Mouse (Mus musculus) heart, postnatal 36 days (tissue): ENCODE measurements around the gene Ppm1d. TPM values are rescaled to one million over a fixed set of nuclear protein-coding genes. Genes with fewer than 3 reads are reported as not detected.

Experiments used
- DNase-seq, 2 experiments: peaks; one replicate each; pipeline ENCODE4 v3.0.0; 2021 to 2022
- intact Hi-C: fragments of 180-260 bp; cut with DNase I; formaldehyde crosslinking; loops from one replicate; pipeline ENCODE4 v1.15.1; 2025
- total RNA-seq, 2 experiments: library from RNA; stranded (reverse); gene quantifications; 2 replicates each; pipeline ENCODE4 v1.2.3; 2021

Ppm1d gene
- total RNA-seq, 2 experiments from 2014 or later = 10.5 to 11.3 TPM

- intact Hi-C loops = no loop called here
- no peak for DNase-seq
These were observed 84.3 kb downstream of the Ppm1d start for GRCm38 (mm10) chr11:85395361-85395760.

Other genes starting within 250 kb of the Ppm1d start
- gene Usp32, start 171.1 kb upstream of the Ppm1d start, total RNA-seq = 10 to 100 TPM; 20.2 to 22.6 TPM
- gene 1700125H20Rik, start 140.8 kb upstream of the Ppm1d start, total RNA-seq = not detected
- 10 to 100 TPM; 14.7 to 16.8 TPM for gene Appbp2, start 76.1 kb upstream of the Ppm1d start, total RNA-seq
- gene Bcas3, start 41.9 kb downstream of the Ppm1d start, total RNA-seq = 10 to 100 TPM; 35.8 to 48.8 TPM